Mouse (Mus musculus) NIH3T3 (cell line): ENCODE results near the gene Tgm5.
"Not testable (repeated sequence)": the region's sequence is repeated elsewhere in the genome, so short reads cannot be mapped to it uniquely, and the experiment has no call there.

Source experiments
- DNase-seq: peaks from one replicate; pipeline ENCODE4 v3.0.0-alpha.2; 2012; ENCODE audit warnings: low read depth

The Tgm5 gene

DNA sequence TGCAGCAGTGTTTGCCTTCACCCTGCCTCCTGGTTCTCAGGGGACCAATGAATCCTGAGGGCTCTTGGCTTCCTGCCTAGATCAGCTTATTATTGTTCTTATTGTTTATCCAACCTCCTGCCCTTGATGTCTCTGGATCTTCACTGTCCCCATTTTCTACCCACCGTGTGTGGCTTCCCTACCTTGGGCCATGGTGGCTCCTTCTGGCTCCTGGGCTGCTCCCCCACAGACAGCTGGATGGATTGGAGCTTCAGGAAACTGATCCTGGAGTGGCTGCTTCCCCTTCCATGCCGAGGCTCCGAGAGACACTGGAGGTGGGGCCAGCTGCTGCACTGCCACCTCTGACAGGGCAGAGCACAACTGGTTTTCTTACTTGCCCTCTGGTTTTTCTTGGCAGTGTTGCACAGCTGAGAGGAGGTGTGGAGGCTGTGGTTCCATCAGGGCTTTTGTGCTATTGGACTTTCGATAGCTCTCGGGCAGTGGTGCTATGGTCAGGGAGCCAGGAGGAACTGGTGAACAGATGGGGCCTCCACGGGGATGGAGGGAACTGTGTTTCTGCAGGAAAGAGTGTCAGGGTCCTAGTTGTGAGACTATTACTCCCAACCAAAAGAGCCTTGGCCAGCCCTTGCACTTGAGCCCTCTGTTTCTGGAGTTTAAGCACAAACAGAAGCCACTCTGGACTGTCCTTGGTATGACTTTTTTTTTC lies at the start of gene Tgm5:
Gene Tgm5, minus strand, starts transcription at position 362 of the 706 bp plus-strand sequence.
- no peak for DNase-seq

DNA sequence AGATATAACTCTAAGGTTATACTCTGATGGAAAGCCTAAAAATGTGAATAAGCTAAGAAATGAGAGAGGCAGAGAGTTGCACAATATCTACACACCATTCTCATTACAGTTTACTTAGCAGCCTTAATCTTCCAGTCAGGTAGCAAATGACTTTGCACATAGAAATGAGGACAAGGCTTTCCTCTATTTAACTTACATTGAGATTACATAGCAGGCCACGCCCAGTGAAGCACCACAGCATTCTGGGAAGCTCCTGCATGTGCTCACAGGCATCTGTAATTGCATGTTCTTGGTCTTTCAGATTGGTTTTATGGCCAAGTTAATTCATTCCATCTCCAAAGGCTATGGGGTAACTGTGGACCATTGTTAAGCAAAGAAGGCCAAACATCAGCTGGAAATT lies 47.2 kb upstream of the Tgm5 start:
- DNase-seq, result no peak

DNA sequence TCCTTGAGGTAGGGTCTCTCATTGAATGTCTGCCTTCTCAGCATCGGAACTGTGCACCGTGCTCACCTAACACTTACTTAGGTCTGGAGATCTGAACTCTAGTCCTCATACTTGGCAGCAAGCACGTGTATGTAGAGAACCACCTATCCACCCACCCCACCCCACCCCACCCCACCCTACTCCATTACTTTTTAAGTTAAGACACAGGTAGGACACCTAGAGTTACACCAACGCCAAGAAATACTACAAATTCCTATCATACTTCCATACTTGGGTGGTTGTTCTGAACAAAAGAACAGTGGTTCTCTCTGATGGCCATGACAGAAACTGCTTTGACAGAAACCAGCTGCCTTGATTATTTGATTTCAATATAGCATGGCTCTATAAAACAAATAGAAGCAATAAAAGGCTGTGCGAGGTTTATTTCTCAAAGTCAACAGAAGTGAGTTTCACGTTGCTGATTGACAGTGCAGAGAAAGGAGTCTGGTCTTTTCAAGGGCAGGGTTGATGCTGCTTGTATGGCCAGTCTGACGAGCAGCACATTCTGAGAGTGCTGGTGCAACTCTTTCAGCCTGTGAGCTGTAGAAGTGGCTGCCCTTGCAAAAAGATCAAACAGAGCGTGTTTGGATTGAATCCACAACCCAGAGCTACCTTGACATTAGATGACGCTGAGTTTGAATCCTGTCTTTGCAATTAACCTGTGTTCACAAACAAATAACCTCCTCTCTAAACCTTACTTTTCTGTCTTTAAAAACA lies 43.4 kb upstream of the Tgm5 start:
- no peak for DNase-seq

DNA sequence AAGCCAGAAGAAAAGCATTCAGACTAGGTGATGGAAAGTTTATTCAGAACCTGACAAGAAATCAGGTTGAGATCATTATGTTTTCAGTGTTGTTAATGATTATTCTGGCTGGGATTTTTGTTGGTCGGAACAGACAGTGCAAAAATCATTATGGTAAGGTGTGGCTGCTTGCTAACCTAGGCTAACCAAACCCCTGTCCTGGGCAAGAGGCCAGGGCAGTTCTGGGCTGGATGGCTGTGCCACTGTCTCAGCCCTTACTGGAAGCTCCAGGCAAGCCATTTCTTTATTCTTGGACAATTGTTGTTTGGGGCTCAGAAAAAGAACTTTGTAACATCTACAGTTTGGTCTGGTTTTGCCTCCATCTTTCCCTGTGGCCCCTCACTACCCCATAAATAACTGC lies 41.9 kb upstream of the Tgm5 start:
- DNase-seq, result peak; percentile 26

DNA sequence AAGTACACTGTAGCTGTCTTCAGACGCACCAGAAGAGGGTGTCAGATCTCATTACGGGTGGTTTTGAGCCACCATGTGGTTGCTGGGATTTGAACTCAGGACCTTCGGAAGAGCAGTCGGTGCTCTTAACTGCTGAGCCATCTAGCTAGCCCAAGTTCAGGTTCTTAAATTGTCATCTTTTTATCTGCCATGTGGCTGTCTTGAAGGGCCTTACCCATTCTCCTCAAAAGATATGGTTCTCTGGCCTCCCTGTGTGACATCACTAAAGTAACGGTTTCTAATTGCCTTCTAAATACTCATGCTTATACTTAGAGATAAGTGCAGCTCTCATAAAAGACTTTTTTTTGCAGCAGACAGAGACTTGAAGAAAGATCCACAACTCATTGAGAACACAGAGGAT lies 40.7 kb upstream of the Tgm5 start:
- DNase-seq, result not testable (repeated sequence)

DNA sequence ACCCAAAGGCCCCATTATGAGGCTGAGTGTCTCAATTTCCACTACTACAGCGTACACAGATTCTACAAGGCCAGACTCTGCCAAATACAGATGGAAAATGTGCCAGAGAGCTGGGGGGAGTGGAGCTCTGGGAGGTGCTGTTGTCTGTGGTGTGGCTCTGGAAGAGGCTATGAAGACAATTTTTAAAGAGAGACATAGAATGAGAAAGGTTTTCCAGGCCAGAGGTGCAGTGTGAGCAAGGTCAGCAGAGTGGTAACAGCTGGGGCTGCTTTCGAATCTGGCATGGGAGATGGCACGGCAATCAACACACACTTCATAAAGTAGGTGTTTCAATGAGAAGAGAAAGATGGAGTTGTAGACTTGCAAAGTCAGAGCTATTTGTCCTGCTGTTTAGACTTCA lies 33.6 kb upstream of the Tgm5 start:
- DNase-seq, result no peak

DNA sequence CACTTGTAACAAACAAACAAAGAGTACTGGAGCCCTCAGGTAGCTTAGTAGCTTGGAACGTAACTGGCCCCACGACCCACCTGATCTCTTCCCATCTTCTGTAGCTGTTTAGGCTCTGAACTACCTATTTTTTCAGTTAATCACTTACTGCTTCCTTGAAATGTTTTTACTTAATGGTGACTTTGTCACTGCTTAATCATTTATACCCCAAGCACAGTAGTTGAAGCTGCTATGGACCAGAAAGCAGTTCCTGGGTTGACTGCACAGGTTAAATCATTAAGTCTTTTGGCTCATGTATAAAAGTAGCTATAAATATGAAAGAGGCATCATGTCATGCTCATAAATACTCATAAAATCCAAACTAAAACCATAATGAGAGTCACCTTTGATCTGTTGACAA lies 29.8 kb upstream of the Tgm5 start:
- DNase-seq, result no peak

DNA sequence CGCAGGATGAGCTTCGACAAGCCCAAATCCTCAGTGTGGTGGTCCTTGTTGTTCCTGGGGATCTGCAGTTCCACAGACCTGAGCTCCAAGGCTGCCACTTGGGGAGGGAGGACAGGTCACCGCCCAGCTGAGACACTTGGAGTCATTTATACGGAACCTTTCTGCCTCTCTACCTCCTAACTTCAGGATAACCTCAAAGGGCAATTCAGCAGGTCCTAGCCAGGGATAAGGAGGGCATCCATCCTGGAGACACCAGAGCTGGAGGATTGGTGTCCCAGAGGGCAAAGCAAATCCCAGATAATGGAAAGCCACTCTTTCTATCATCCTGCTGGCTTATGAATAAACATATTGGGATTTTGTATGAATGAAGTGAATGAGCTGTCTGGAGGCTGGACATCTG lies 24.1 kb upstream of the Tgm5 start, which contains the start of gene Tgm7:
Gene Tgm7, minus strand, starts transcription at position 101 of the 400 bp plus-strand sequence.
- DNase-seq, result no peak

DNA sequence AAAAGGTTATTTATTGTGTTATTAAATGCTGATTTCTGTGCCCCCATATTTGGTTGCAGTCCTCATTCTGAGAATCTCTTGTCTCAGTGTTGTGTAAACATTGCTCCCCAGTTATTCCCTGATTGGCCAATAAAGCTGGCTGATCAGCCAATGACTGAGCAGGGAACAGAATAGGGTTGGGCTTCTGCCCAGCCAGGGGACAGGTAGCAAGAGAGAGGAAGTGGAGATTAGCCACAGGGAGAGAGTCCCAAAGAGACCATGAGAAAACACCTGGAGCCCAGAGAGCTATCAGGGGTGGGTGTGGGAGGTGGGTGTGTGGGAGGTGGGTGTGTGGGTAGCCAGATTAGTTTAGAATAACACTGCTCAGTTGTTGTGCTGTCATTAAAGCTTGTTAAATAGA lies 20.3 kb upstream of the Tgm5 start:
- DNase-seq, result no peak

DNA sequence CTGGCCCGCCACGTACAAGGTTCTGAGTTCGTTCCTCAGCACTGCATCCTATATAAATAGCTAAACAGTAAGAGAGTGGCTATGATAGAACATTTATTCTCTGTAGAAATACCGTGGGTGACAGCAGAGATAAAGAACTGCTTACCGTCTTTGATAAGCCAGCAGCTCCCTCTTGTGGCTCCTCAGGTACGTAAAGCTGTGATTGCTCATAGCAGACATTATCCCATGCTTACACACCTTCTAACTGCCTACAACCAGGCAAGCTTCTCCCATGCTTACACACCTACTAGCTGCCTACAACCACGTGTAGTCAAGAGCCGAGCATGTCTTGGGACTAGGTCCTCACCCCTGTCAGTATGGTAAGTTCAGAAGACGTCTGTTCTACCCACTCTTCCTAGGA lies 16.4 kb upstream of the Tgm5 start:
- peak; percentile 88 for DNase-seq

DNA sequence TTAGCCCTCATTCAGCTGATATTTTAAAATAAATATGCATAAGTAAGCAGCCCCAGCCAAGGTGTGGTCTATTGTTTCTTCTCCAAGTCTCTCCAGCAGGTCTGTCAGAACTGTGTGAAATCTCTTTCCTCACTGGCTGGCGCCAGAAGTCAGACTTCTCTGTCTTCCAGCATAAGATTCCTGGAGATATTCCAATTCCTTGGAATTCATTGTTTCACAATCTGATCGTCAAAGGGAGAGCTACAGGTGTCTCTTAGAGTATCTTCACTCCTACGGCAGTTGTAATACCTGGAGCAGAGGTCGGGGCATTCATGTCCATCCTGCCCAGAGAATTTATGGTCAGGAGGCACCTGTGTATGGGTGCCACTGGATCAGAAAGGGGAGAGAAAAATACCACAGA lies 4.1 kb upstream of the Tgm5 start:
- DNase-seq, result no peak

DNA sequence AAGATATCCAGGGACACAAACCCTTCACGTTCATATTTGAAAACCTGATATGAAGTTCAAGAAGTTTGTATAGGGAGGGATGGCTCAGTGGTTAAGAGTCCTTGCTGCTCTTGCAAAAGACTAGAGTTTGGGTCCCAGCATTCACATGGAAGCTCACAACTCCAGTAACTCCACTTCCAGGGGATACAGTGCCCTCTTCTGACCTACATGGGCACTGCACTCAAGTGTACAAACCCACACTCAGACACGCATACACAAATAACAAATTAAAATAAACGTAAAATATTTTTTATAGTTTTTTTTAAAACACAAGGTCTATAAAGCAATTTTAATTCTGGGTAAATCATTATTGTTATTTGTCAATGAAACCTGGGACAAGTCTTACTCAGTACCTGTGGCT lies 2.9 kb upstream of the Tgm5 start:
- no peak for DNase-seq

DNA sequence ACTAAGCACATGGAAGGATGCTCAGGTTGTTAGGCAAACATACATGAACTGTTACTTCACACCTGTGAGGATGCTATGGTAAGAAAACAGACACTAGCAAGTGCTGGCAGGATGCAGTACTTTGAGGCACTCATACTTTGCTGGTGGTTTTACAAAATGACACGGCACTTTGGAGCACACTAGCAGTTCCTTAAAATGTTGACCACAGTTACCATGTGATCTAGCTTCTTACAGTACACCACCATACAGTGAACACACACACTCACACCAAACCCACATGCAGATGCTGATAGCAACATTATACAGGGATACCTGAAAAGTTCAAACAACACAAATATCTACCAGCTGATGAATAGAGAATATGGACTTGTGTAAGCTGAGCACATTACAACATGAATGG lies 3.0 kb downstream of the Tgm5 start:
- DNase-seq, result no peak

DNA sequence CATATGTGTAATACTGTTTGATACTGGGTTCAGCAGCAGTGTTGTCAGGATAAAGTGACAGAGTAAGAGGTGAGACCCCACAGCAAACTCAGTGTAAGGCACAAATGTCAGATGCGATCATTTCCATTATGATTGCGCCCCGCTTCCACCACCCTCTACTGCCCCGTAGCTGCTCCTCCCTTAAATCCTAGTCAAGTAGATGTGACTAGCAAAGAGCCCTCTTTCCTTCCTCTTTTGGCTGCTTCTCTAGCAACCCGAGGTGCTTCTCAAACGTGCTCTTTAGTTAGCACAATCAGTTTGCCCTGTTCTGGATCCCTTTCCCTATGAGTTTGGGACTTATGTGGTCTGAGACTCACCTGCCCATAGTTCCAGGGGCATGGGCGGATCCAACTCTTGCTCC lies 10.9 kb downstream of the Tgm5 start:
- DNase-seq, result no peak

DNA sequence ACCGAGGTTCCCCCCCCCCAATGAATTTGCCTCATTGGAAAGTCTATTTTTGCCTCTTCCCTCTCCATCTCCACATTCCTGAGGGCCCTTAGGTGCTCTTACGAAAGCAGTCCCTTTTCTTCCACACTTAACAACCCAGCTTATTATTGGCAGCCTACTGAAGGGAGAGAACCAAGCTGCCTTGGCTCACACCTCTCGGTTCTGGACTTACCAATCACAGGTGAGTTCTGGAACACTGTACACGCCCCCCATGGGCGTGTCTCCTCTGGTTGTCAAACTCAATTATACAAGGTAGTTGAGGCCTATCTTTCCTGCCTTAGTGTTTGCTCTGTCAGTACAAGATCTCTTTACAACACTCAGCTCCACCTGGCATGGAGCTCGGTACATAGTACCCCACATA lies 13.8 kb downstream of the Tgm5 start:
- peak; percentile 40 for DNase-seq

DNA sequence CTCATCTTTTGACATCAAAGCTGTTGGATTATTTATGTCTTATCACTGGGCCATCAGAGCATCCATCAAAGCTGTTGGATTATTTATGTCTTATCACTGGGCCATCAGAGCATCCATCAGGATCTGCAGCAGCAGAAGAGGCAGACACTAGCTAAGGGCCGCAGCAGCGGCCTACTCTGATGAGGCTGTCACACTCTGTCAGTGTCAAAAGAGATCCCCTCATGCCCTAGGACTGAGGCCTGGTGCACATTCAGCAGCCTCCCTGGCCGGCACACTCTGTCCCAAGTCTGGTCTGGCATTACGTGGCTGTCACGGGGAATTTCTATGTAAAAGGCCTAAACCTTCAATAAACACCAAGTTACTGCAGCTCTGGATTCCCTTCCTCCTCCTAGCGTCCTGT lies 16.1 kb downstream of the Tgm5 start:
- no peak for DNase-seq

DNA sequence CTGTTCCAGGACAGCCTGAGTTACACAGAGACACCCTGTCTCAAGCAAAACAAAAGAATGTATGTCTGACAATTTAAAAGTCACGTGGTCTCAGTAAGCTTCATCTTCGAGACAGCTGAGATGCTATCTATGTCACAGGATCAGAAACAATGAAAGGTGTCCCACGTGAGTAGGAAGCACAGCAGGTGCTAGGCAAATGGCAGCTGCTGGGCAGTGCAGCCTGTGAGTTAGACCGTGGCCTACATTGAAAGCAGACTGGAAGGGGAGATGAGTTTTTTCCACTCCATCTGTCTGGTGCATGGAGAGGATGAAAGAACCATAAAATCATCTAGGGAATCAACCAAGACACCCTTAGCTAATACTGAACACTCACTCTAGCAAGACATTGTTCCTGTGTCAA lies 18.5 kb downstream of the Tgm5 start:
- DNase-seq, result no peak

DNA sequence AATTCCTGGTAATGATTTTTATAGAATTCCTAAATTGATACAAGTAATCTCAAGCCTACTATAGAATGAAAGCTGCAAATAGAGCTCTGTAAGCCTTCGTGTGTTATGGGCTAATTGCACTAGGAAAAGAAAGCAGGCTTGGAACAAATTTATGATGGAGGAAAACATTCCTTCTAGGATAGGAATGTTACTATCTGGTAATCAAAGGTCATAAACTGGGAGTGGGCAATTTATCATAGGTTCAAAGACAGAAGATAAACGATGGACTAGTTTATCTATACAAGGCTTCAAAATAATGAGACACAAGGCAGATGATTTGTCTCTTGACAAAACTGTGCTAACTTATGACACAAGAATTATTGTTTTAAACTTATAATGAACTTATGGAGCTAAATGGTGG lies 24.3 kb downstream of the Tgm5 start:
- DNase-seq, result no peak

DNA sequence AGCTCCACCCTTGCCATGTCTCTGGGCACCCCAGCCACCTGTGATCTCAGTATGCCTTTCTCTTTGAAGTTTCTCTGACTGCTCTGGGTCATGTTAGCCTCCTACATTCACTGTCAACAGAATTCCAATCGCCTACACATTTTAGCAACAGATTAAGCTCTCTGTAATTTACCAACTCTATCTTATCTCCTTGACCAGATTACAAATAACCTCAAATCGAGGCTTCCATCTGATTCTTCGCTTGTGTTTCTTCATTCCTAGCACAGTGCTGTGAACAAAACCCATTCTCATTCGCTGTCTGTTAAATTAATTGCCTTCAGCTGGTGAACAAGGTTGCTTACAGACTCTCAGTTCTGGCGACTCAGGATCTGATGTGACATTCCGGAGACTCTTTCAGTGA lies 27.6 kb downstream of the Tgm5 start:
- DNase-seq, result no peak

DNA sequence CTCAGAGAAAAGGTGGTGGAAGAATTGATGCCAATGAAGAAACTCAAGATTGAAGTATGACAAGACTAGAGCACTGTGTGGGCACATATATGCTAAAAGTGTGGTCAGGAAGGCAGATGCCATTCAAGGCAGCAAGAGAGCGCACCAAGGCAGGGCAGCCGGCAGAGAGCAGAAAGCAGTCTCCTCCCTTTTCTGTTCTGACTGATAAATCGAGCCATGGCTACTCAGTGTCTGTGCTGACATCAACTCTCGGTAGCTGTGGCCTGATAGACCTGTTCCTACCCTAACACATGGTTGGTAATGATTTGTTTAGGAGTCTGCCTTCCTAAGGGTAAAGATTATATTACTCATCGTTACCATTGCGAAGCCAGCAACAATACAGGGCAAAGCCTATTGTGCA lies 29.7 kb downstream of the Tgm5 start:
- DNase-seq, result no peak

DNA sequence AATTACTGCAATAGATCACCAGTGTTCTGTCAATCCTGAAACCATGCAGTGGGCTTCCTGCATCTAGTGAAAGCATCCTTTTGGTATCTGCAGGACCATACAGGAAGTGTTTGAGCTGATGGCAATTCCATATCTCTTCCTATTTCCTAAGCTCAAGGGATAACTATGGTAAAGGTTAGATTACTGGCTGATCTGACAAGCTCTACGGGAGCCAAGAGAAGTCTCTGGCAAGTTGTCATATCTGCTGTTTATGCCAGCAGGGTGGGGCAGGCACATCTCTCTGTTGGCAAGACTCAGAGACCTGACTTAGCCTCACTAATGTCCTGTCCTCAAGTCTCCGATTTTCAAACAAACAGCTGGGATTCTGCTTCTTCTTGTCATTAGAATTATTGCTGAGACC lies 31.6 kb downstream of the Tgm5 start:
- DNase-seq, result no peak

DNA sequence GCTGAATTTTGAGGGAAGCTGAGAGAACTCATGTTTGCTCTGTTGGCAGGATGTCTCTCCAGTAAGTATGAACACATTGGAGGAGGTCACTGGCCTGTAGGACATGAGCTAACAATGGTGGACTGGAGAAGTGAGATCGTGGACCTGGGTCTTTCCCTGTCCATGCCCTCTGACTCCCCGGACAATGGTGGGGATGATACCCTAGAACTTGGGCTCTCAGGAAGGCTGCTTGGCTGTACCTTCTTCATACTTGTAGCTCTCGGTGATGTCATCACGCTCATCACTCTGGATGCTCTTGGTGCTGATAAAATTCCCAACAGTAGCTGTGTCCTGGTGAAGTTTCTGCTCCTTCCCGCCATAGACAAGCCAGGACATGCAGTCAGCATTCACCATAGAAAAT lies 33.5 kb downstream of the Tgm5 start:
- no peak for DNase-seq

DNA sequence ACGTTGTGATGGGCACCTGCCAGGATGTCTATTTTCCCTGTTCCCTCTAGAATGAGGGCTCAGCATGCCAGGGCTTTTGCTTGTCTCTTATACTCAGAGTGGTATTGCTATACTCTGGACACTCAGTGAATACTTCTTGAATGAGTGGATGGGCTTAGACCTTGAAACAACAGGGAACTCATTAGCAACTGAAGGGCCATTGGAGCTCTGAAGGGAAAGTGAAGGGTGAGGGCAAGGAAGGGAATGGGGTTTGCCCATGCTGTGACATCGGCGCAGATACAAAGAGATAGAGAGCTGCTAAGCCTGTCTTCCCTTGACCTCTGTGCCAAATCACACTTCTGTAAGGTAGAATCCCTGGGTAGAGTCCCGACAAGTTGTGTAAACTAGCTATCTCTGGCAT lies 40.0 kb downstream of the Tgm5 start:
- no peak for DNase-seq

DNA sequence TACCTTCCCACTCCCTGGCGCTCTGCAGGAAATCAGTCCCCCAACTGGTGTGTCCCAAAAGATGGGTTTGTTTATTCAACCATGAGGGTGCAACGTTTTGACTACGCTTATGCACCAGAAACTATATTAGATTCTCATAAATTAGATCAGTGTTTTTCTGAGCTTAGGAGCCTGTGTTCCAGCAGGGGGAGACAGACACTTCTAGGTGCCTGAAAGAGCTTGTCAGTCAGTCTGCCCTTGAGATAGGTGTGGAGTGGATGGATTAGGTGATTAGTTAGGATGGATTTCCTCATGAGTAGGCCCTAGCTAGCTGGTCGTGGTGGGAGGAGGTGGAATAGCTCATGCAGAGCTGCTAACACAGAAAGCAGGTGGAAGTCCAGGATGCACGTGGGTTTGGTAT lies 44.5 kb downstream of the Tgm5 start:
- peak; percentile 75 for DNase-seq
